Mouse (Mus musculus) embryonic facial prominence, embryonic 11.5 days (tissue): ENCODE measurements around the gene Napa. TPM values are rescaled to one million over a fixed set of nuclear protein-coding genes. Genes with fewer than 3 reads are reported as not detected.

Experiments used
- ATAC-seq: fragments of 200-750 bp; cut with Nextera tagmentation; replicated peaks from 2 replicates; pipeline ENCODE4 v1.8.0; 2017; ENCODE audit warnings: low read depth; ENCODE audit not compliant: insufficient number of reproducible peaks, low FRiP score, low TSS enrichment
- DNase-seq: peaks from one replicate; pipeline ENCODE4 v3.0.0-alpha.2; 2015; ENCODE audit warnings: low spot score
- H3K27ac ChIP-seq: fragments of 300-500 bp; sonication (generic); replicated peaks from 2 replicates; pipeline ENCODE4 v1.5.1; 2014; ENCODE audit warnings: mild to moderate bottlenecking, low read depth, low read length, control low read depth
- H3K27me3 ChIP-seq: fragments of 300-500 bp; sonication (generic); 2 replicates; pipeline ENCODE4 v1.6.1; 2014; ENCODE audit warnings: mild to moderate bottlenecking, low read length, moderate library complexity, mixed read lengths; ENCODE audit not compliant: control insufficient read depth, insufficient read depth
- H3K36me3 ChIP-seq: fragments of 300-500 bp; sonication (generic); replicated peaks from 2 replicates; pipeline ENCODE4 v1.6.1; 2014; ENCODE audit warnings: low read depth, mild to moderate bottlenecking, low read length, moderate library complexity, mixed read lengths; ENCODE audit not compliant: control insufficient read depth, insufficient read depth
- H3K4me1 ChIP-seq: fragments of 300-500 bp; sonication (generic); 2 replicates; pipeline ENCODE4 v1.6.1; 2014; ENCODE audit warnings: low read length, mixed read lengths; ENCODE audit not compliant: control insufficient read depth, insufficient read depth
- H3K4me2 ChIP-seq: fragments of 300-500 bp; sonication (generic); 2 replicates; pipeline ENCODE4 v1.6.1; 2014; ENCODE audit warnings: low read depth, mild to moderate bottlenecking, control low read depth, low read length, moderate library complexity
- H3K4me3 ChIP-seq: fragments of 300-500 bp; sonication (generic); 2 replicates; pipeline ENCODE4 v1.5.1; 2014; ENCODE audit warnings: low read depth, low read length, control low read depth
- H3K9ac ChIP-seq: fragments of 300-500 bp; sonication (generic); replicated peaks from 2 replicates; pipeline ENCODE4 v1.6.1; 2014; ENCODE audit warnings: mild to moderate bottlenecking, control low read depth, low read length
- H3K9me3 ChIP-seq: fragments of 300-500 bp; sonication (generic); replicated peaks from 2 replicates; pipeline ENCODE4 v1.6.1; 2016; ENCODE audit warnings: mild to moderate bottlenecking, low read length, inconsistent platforms, mixed read lengths; ENCODE audit not compliant: control insufficient read depth
- WGBS: fragments of 180-500 bp; shearing (Covaris S2); extraction: QIAGEN DNeasy Blood & Tissue Kit; methylation state at CpG from one replicate; pipeline ENCODE4 v1.1.7; 2014; 5-methylcytosine and 5-hydroxymethylcytosine counted together
- polyA plus RNA-seq: library from polyadenylated mRNA; unstranded; fragments of >200 nt; fragmentation: Nextera tagmentation; extraction: Ambion mirVana; gene quantifications from 2 replicates; pipeline ENCODE4 v1.2.1, GENCODE M21; 2014

Napa gene
- polyA plus RNA-seq, 1 experiment from 2014 or later = 147 TPM

- no peak overlapping the region for H3K27ac ChIP-seq
- H3K9ac ChIP-seq = no peak overlapping the region
- H3K4me3 ChIP-seq = no peak overlapping the region
- H3K4me1 ChIP-seq = peaks cover 2% of the 10 kb centered on the region; the same call in 1 of the 2 replicates
- H3K36me3 ChIP-seq = no peaks in the 10 kb centered on the region
- no peaks in the 10 kb centered on the region for H3K9me3 ChIP-seq
- H3K27me3 ChIP-seq = peaks cover 18% of the 10 kb centered on the region
- 6% methylated on average over 39 of the region's 39 CpGs for WGBS
- DNase-seq (no peak), ATAC-seq (no peak)
- peak overlapping the region; percentile 21; the same call in 1 of the 2 replicates for H3K4me2 ChIP-seq
Measured at GRCm38 (mm10) chr7:16158735-16159134, 60.5 kb downstream of the Napa start.

- Histone ChIP-seq H3K36me3 (no peaks in the 10 kb centered on the region), H3K4me3 (no peak overlapping the region), H3K4me1 (peaks cover 2% of the 10 kb centered on the region; the same call in 1 of the 2 replicates), H3K9ac (no peak overlapping the region), H3K4me2 (no peak overlapping the region), H3K9me3 (no peaks in the 10 kb centered on the region), H3K27ac (no peak overlapping the region), H3K27me3 (peaks cover 18% of the 10 kb centered on the region)
- ATAC-seq = no peak
- DNase-seq = no peak
- 75% methylated on average over 3 of the region's 3 CpGs for WGBS
Measured at GRCm38 (mm10) chr7:16160702-16161101, 62.4 kb downstream of the Napa start.

DNA sequence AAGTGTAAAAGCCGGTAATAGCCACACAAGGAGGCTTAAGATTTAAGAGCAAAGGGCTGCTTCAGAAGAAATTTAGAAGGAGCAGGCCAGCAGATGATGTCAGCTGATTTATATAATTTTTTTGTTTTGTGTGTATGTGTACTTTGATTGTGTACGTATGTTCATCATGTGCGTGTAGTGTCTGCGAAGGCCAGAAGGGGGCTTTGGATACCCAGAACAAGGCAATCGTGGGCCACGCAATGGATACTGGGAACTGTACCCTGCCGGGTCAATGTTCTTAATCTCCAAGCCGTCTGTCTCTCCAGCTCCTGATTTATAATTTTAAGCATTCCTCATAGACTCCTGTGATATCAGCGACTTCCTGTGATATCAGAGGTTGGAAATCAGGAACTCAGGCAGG is 63.0 kb downstream of the Napa start:
- 89% methylated on average over 9 of the region's 9 CpGs for WGBS
- DNase-seq (no peak), ATAC-seq (no peak)
- no peak overlapping the region for H3K27ac ChIP-seq
- H3K36me3 ChIP-seq = no peaks in the 10 kb centered on the region
- H3K9me3 ChIP-seq = no peaks in the 10 kb centered on the region
- H3K27me3 ChIP-seq = peaks cover 18% of the 10 kb centered on the region
- no peak overlapping the region; the same call in 1 of the 2 replicates for H3K4me2 ChIP-seq
- no peak overlapping the region for H3K4me3 ChIP-seq
- H3K9ac ChIP-seq = no peak overlapping the region
- H3K4me1 ChIP-seq = peaks cover 2% of the 10 kb centered on the region; the same call in 1 of the 2 replicates

- no peak overlapping the region for H3K9ac ChIP-seq
- no peak overlapping the region for H3K4me3 ChIP-seq
- H3K4me1 ChIP-seq = peaks cover 2% of the 10 kb centered on the region; the same call in 1 of the 2 replicates
- WGBS = 83% methylated on average over 7 of the region's 7 CpGs
- no peaks in the 10 kb centered on the region for H3K36me3 ChIP-seq
- H3K27me3 ChIP-seq = peaks cover 18% of the 10 kb centered on the region
- no peak for ATAC-seq
- DNase-seq = no peak
- H3K4me2 ChIP-seq = no peak overlapping the region
- no peak overlapping the region for H3K27ac ChIP-seq
- H3K9me3 ChIP-seq = no peaks in the 10 kb centered on the region
Measured at GRCm38 (mm10) chr7:16162036-16162435, 63.8 kb downstream of the Napa start.

Other genes starting within 250 kb of the Napa start
- gene Crx, start 218.5 kb upstream of the Napa start, polyA plus RNA-seq = 0.10 TPM in 1 of 2 replicates, not detected in the other
- not detected in 2 replicates for gene Crxos, start 215.8 kb upstream of the Napa start, polyA plus RNA-seq
- 981 and 984 TPM in 2 replicates for gene Selenow, start 176.1 kb upstream of the Napa start, polyA plus RNA-seq
- 190 and 194 TPM in 2 replicates for gene Nop53, start 152.4 kb upstream of the Napa start, polyA plus RNA-seq
- gene Ehd2, start 130.9 kb upstream of the Napa start, polyA plus RNA-seq = 10.2 and 10.6 TPM in 2 replicates
- gene Bicra, start 50.5 kb upstream of the Napa start, polyA plus RNA-seq = 4.2 and 5.9 TPM in 2 replicates
- not detected in 2 replicates for gene Zfp541, start 36.6 kb upstream of the Napa start, polyA plus RNA-seq
- 22.1 and 23.5 TPM in 2 replicates for gene Kptn, start 21.4 kb downstream of the Napa start, polyA plus RNA-seq
- gene Slc8a2, start 31.4 kb downstream of the Napa start, polyA plus RNA-seq = 0.25 and 0.42 TPM in 2 replicates
- 34.0 and 47.1 TPM in 2 replicates for gene Meis3, start 76.6 kb downstream of the Napa start, polyA plus RNA-seq
- gene Dhx34, start 123.6 kb downstream of the Napa start, polyA plus RNA-seq = 6.6 and 9.9 TPM in 2 replicates
- gene C5ar2, start 145.7 kb downstream of the Napa start, polyA plus RNA-seq = 0.14 TPM in 1 of 2 replicates, not detected in the other
- gene C5ar1, start 161.1 kb downstream of the Napa start, polyA plus RNA-seq = 0.71 and 1.00 TPM in 2 replicates
- gene Inafm1, start 175.2 kb downstream of the Napa start, polyA plus RNA-seq = 9.3 TPM in 2 replicates
- gene Ccdc9, start 188.3 kb downstream of the Napa start, polyA plus RNA-seq = 16.2 and 16.7 TPM in 2 replicates
- 4.6 and 5.9 TPM in 2 replicates for gene Bbc3, start 209.9 kb downstream of the Napa start, polyA plus RNA-seq